Mouse (Mus musculus): ENCODE measurements around the gene Gmppb.
A peak's percentile ranks its signal among the peaks of the same experiment; 100 is the strongest.
"Not testable (repeated sequence)": the region's sequence is repeated elsewhere in the genome, so short reads cannot be mapped to it uniquely, and the experiment has no call there.

The Gmppb gene

GRCm38 (mm10) chr9:108049016-108049455 lies at the start of gene Gmppb:
TSS of gene Gmppb (plus strand) at chr9:108049242.
- ATAC-seq (ENCODE audit: insufficient number of reproducible peaks, low FRiP score, low TSS enrichment), result peak; percentile 87

- ATAC-seq (ENCODE audit: insufficient number of reproducible peaks, low FRiP score, low TSS enrichment), result peak; percentile 99
Measured at GRCm38 (mm10) chr9:108001922-108002770, 46.9 kb upstream of the Gmppb start, which contains the start of gene Ip6k1. TSS of gene Ip6k1 (plus strand) at chr9:108002501.

- no peak for ATAC-seq (ENCODE audit: insufficient number of reproducible peaks, low FRiP score, low TSS enrichment)
Measured at GRCm38 (mm10) chr9:108002778-108003530, 46.1 kb upstream of the Gmppb start.

- ATAC-seq (ENCODE audit: insufficient number of reproducible peaks, low FRiP score, low TSS enrichment), result no peak
Measured at GRCm38 (mm10) chr9:108003531-108003890, 45.5 kb upstream of the Gmppb start.

GRCm38 (mm10) chr9:108008041-108008440 lies 41.0 kb upstream of the Gmppb start:
- no peak for ATAC-seq (ENCODE audit: insufficient number of reproducible peaks, low FRiP score, low TSS enrichment)

- no peak for ATAC-seq (ENCODE audit: insufficient number of reproducible peaks, low FRiP score, low TSS enrichment)
Measured at GRCm38 (mm10) chr9:108010385-108010784, 38.7 kb upstream of the Gmppb start.

GRCm38 (mm10) chr9:108013577-108013976 lies 35.5 kb upstream of the Gmppb start:
- not testable (repeated sequence) for ATAC-seq (ENCODE audit: insufficient number of reproducible peaks, low FRiP score, low TSS enrichment)

GRCm38 (mm10) chr9:108017127-108017526 lies 31.9 kb upstream of the Gmppb start:
- ATAC-seq (ENCODE audit: insufficient number of reproducible peaks, low FRiP score, low TSS enrichment), result no peak

GRCm38 (mm10) chr9:108020741-108021140 lies 28.3 kb upstream of the Gmppb start:
- ATAC-seq (ENCODE audit: insufficient number of reproducible peaks, low FRiP score, low TSS enrichment), result no peak

GRCm38 (mm10) chr9:108023216-108023615 lies 25.8 kb upstream of the Gmppb start:
- no peak for ATAC-seq (ENCODE audit: insufficient number of reproducible peaks, low FRiP score, low TSS enrichment)

- ATAC-seq (ENCODE audit: insufficient number of reproducible peaks, low FRiP score, low TSS enrichment), result no peak
Measured at GRCm38 (mm10) chr9:108026584-108026983, 22.5 kb upstream of the Gmppb start.

- no peak for ATAC-seq (ENCODE audit: insufficient number of reproducible peaks, low FRiP score, low TSS enrichment)
Measured at GRCm38 (mm10) chr9:108027867-108028266, 21.2 kb upstream of the Gmppb start.

GRCm38 (mm10) chr9:108032126-108032525 lies 16.9 kb upstream of the Gmppb start:
- no peak for ATAC-seq (ENCODE audit: insufficient number of reproducible peaks, low FRiP score, low TSS enrichment)

- no peak for ATAC-seq (ENCODE audit: insufficient number of reproducible peaks, low FRiP score, low TSS enrichment)
Measured at GRCm38 (mm10) chr9:108035331-108036156, 13.5 kb upstream of the Gmppb start.

- ATAC-seq (ENCODE audit: insufficient number of reproducible peaks, low FRiP score, low TSS enrichment), result no peak
Measured at GRCm38 (mm10) chr9:108044751-108045492, 4.1 kb upstream of the Gmppb start.

- no peak for ATAC-seq (ENCODE audit: insufficient number of reproducible peaks, low FRiP score, low TSS enrichment)
Measured at GRCm38 (mm10) chr9:108046582-108046981, 2.5 kb upstream of the Gmppb start.

- ATAC-seq (ENCODE audit: insufficient number of reproducible peaks, low FRiP score, low TSS enrichment), result no peak
Measured at GRCm38 (mm10) chr9:108047601-108048565, 1.2 kb upstream of the Gmppb start.

- ATAC-seq (ENCODE audit: insufficient number of reproducible peaks, low FRiP score, low TSS enrichment), result no peak
Measured at GRCm38 (mm10) chr9:108048566-108048955, 481 bp upstream of the Gmppb start.
